Mouse (Mus musculus) fat pad, adult 2 months (tissue): ENCODE results near the gene Wwtr1.

ENCODE experiments used
- DNase-seq: peaks from one replicate; pipeline ENCODE4 v3.0.0-alpha.2; 2011; ENCODE audit warnings: low read depth, low spot score; ENCODE audit errors: extremely low read depth

The Wwtr1 gene

GRCm38 (mm10) chr3:57463302-57463701 lies 112.4 kb downstream of the Wwtr1 start:
- no peak for DNase-seq

GRCm38 (mm10) chr3:57458652-57459051 lies 117.1 kb downstream of the Wwtr1 start:
- DNase-seq, result no peak

- DNase-seq, result no peak
Measured at GRCm38 (mm10) chr3:57448445-57448844, 127.3 kb downstream of the Wwtr1 start.

- DNase-seq, result no peak
Measured at GRCm38 (mm10) chr3:57447889-57448288, 127.8 kb downstream of the Wwtr1 start.

GRCm38 (mm10) chr3:57445706-57446105 lies 130.0 kb downstream of the Wwtr1 start:
- DNase-seq, result no peak

GRCm38 (mm10) chr3:57440956-57441355 lies 134.8 kb downstream of the Wwtr1 start:
- peak; percentile 84 for DNase-seq

GRCm38 (mm10) chr3:57435364-57435763 lies 140.3 kb downstream of the Wwtr1 start:
- DNase-seq, result no peak

- DNase-seq, result no peak
Measured at GRCm38 (mm10) chr3:57431706-57432105, 144.0 kb downstream of the Wwtr1 start.

- DNase-seq, result no peak
Measured at GRCm38 (mm10) chr3:57429486-57429885, 146.2 kb downstream of the Wwtr1 start.

- DNase-seq, result no peak
Measured at GRCm38 (mm10) chr3:57428682-57429464, 146.8 kb downstream of the Wwtr1 start.

GRCm38 (mm10) chr3:57426351-57426750 lies 149.4 kb downstream of the Wwtr1 start:
- no peak for DNase-seq

GRCm38 (mm10) chr3:57425089-57425730 lies 150.5 kb downstream of the Wwtr1 start, which contains the start of gene Tm4sf4:
Gene Tm4sf4 (plus strand): TSS chr3:57425314.
- no peak for DNase-seq

GRCm38 (mm10) chr3:57420660-57421059 lies 155.1 kb downstream of the Wwtr1 start:
- no peak for DNase-seq

GRCm38 (mm10) chr3:57420233-57420632 lies 155.5 kb downstream of the Wwtr1 start:
- no peak for DNase-seq

- no peak for DNase-seq
Measured at GRCm38 (mm10) chr3:57411535-57411934, 164.2 kb downstream of the Wwtr1 start.
